Mouse (Mus musculus) CH12.LX (cell line): ENCODE data around the gene Tgfbr3. TPM values are rescaled to one million over a fixed set of nuclear protein-coding genes. Genes with fewer than 3 reads are reported as not detected.

Experiments used
- DNase-seq: peaks from one replicate; pipeline ENCODE4 v3.0.0-alpha.2; 2013; ENCODE audit errors: extremely low read depth
- H3K27ac ChIP-seq: 2 replicates; pipeline ENCODE4 v1.5.1; 2012; ENCODE audit warnings: low read depth, mild to moderate bottlenecking, control low read depth, moderate library complexity; ENCODE audit not compliant: insufficient read depth
- H3K27me3 ChIP-seq: replicated peaks from 2 replicates; pipeline ENCODE3; 2012; ENCODE audit warnings: inconsistent platforms
- H3K36me3 ChIP-seq, 2 experiments: replicated peaks in 1 of 2; 2 replicates each; pipeline versions ENCODE3 to v1.6.1; 2012; ENCODE audit warnings: inconsistent platforms in 1 of 2, low read length in 1 of 2, mild to moderate bottlenecking in 1 of 2, mixed read lengths in 1 of 2, moderate library complexity in 1 of 2; ENCODE audit not compliant: control insufficient read depth in 1 of 2, insufficient read depth in 1 of 2
- H3K4me1 ChIP-seq, 2 experiments: 2 replicates each; pipeline ENCODE4 v1.6.1; 2012; ENCODE audit warnings: inconsistent platforms in 1 of 2, moderate library complexity in 1 of 2; ENCODE audit not compliant: insufficient read depth in 2 of 2, control insufficient read depth in 1 of 2
- H3K4me2 ChIP-seq: 2 replicates; pipeline ENCODE4 v1.6.1; 2012; ENCODE audit warnings: low read depth, mild to moderate bottlenecking, control low read depth; ENCODE audit not compliant: poor library complexity, insufficient read depth, severe bottlenecking
- H3K4me3 ChIP-seq, 3 experiments: fragments of 150-350 bp in 1 of 3; sonication (generic) in 1 of 3; replicated peaks in 1 of 3; 2 replicates each; pipeline versions ENCODE3 to v1.5.1; 2011 to 2012; ENCODE audit warnings: low read depth in 2 of 3, low read length in 2 of 3, mild to moderate bottlenecking in 2 of 3, moderate library complexity in 2 of 3, control low read depth in 1 of 3, improper control_type of control experiment in 1 of 3, inconsistent platforms in 1 of 3, mixed read lengths in 1 of 3; ENCODE audit not compliant: poor library complexity in 1 of 3
- H3K79me2 ChIP-seq: replicated peaks from 2 replicates; pipeline ENCODE4 v1.6.1; 2012; ENCODE audit warnings: mild to moderate bottlenecking, moderate library complexity; ENCODE audit not compliant: control insufficient read depth, poor library complexity, insufficient read depth, severe bottlenecking; ENCODE audit errors: extremely low read depth
- H3K9ac ChIP-seq: 2 replicates; pipeline ENCODE4 v1.6.1; 2012; ENCODE audit warnings: low read depth, mild to moderate bottlenecking, control low read depth, moderate library complexity; ENCODE audit not compliant: insufficient read depth
- H3K9me3 ChIP-seq: replicated peaks from 2 replicates; pipeline ENCODE3; 2012; ENCODE audit warnings: low read length, inconsistent platforms, mixed read lengths
- BHLHE40 ChIP-seq: IDR thresholded peaks from 2 replicates; pipeline ENCODE4 v1.6.1; 2011; ENCODE audit warnings: mild to moderate bottlenecking, low read depth, low read length, improper control_type of control experiment
- CHD2 ChIP-seq: IDR thresholded peaks from 2 replicates; pipeline ENCODE4 v1.6.1; 2011; ENCODE audit warnings: low read length, improper control_type of control experiment
- E2F4 ChIP-seq: IDR thresholded peaks from 2 replicates; pipeline ENCODE4 v1.6.1; 2011; ENCODE audit warnings: low read depth, low read length, improper control_type of control experiment; ENCODE audit not compliant: insufficient replicate concordance
- ELF1 ChIP-seq: IDR thresholded peaks from 2 replicates; pipeline ENCODE4 v1.6.1; 2014; ENCODE audit warnings: low read depth, mild to moderate bottlenecking, inconsistent platforms, low read length, improper control_type of control experiment
- EP300 ChIP-seq: IDR thresholded peaks from 2 replicates; pipeline ENCODE4 v1.6.1; 2011; ENCODE audit warnings: low read length, improper control_type of control experiment
- ETS1 ChIP-seq: conservative IDR thresholded peaks from 2 replicates; pipeline ENCODE4 v1.6.1; 2012; ENCODE audit warnings: low read depth, mild to moderate bottlenecking, inconsistent platforms, low read length, improper control_type of control experiment, moderate library complexity
- IRF4 ChIP-seq: IDR thresholded peaks from 2 replicates; pipeline ENCODE4 v1.6.1; 2014; ENCODE audit warnings: low read depth, mild to moderate bottlenecking, inconsistent platforms, low read length, improper control_type of control experiment
- JUN ChIP-seq: IDR thresholded peaks from 2 replicates; pipeline ENCODE4 v1.6.1; 2011; ENCODE audit warnings: low read depth, mild to moderate bottlenecking, low read length, improper control_type of control experiment, moderate library complexity; ENCODE audit not compliant: insufficient read depth
- JUND ChIP-seq: conservative IDR thresholded peaks from 2 replicates; pipeline ENCODE4 v1.6.1; 2011; ENCODE audit warnings: low read depth, low read length, improper control_type of control experiment
- MAFK ChIP-seq: IDR thresholded peaks from 2 replicates; pipeline ENCODE4 v1.6.1; 2011; ENCODE audit warnings: low read length, improper control_type of control experiment; ENCODE audit not compliant: insufficient replicate concordance
- MAX ChIP-seq: IDR thresholded peaks from 2 replicates; pipeline ENCODE4 v1.6.1; 2011; ENCODE audit warnings: low read length, improper control_type of control experiment
- MAZ ChIP-seq: IDR thresholded peaks from 2 replicates; pipeline ENCODE4 v1.6.1; 2012; ENCODE audit warnings: low read depth, mild to moderate bottlenecking, inconsistent platforms, low read length, improper control_type of control experiment, moderate library complexity
- RCOR1 ChIP-seq: conservative IDR thresholded peaks from 2 replicates; pipeline ENCODE4 v1.6.1; 2012; ENCODE audit warnings: low read depth, mild to moderate bottlenecking, inconsistent platforms, low read length, improper control_type of control experiment
- USF1 ChIP-seq: IDR thresholded peaks from 2 replicates; pipeline ENCODE4 v1.6.1; 2014; ENCODE audit warnings: low read depth, mild to moderate bottlenecking, inconsistent platforms, low read length, improper control_type of control experiment
- ZKSCAN1 ChIP-seq: IDR thresholded peaks from 2 replicates; pipeline ENCODE4 v1.6.1; 2012; ENCODE audit warnings: low read depth, inconsistent platforms, low read length, improper control_type of control experiment, borderline replicate concordance
- dilution Hi-C: fragments of 300-500 bp; cut with MboI; formaldehyde crosslinking; loops from 2 replicates; pipeline ENCODE4 v1.14.3; 2020; ENCODE audit warnings: low sequenced_read_pairs; ENCODE audit not compliant: extremely low pct_unique_long_range_greater_than_20kb, extremely low pct_ligation_motif_present
- in situ Hi-C: fragments of 300-500 bp; cut with MboI; formaldehyde crosslinking; loops from 3 replicates; pipeline ENCODE4 v1.14.3; 2019; ENCODE audit warnings: low sequenced_read_pairs, low pct_ligation_motif_present, low pct_unique_long_range_greater_than_20kb, mixed read lengths
- polyA plus RNA-seq: library from polyadenylated mRNA; unstranded; fragments of >175 nt; gene quantifications from 2 replicates; pipeline ENCODE4 v1.2.1, GENCODE M21; 2012; ENCODE audit warnings: low read depth; ENCODE audit not compliant: insufficient read length
- total RNA-seq, 2 experiments: library from RNA; depleted of rRNA; stranded (reverse); fragments of 300-350 nt in 1 of 2; fragments of >200 nt in 1 of 2; gene quantifications; 2 replicates each; pipeline ENCODE4 v1.2.3; 2012 to 2014

Gene Tgfbr3
- total and polyA plus RNA-seq, 3 experiments: 0.13 to 0.46 (median 0.30) TPM

DNA sequence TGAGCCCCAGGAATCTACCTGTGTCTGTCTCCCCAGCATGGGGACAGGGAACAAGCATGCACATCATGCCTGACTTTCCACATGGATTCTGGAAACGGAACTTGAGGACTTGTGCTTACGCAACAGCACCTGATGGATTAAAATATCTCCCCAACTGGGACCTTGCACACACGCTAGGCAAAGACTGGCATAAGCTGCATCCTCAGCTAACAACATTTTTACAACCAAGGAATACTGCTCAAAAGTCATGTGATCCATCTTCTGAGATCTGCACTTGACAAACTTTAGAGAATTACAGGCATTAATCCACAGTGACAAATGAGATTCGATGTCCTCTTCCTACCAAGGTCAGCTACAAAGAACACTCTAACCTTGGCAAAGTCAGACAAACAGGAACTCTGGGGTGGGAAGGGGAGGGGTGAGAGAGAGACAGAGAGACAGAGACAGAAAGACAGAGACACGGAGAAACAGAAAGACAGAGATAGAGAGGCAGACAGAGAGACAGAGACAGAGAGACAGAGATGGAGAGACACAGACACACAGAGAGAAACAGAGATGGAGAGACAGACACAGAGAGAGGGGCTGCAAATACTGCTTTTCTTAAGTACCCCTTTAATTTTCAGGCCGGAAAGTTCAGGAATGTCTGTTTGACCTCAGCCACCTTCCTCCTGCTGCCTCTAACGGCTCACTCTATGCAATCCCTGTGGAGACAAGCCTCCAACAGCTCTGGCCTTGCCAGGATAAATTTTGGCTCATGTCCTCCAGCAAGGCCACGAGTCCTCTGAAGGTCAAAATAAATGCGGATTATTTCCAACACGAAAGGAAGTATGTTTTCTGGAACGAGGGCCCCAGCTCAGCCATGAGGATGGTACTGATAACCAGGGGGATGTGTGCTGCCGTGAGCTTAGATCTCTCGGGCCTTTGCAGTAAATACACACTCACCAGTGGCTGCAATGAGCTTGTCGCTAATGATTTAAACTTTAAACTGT, 55.8 kb downstream of the Tgfbr3 start:
- no peaks in the 10 kb centered on the region for H3K79me2 ChIP-seq
- DNase-seq: no peak
- in situ Hi-C loops: no loop called here
- H3K27me3 ChIP-seq: no peaks in the 10 kb centered on the region
- dilution Hi-C loops: no loop called here
- H3K36me3 ChIP-seq: no peaks in the 10 kb centered on the region
- H3K9me3 ChIP-seq: no peaks in the 10 kb centered on the region
- no peak overlapping the region for H3K27ac ChIP-seq
- TF ChIP-seq RCOR1: no peak
- peaks cover 8% of the 10 kb centered on the region in 2 experiments for H3K4me1 ChIP-seq
- H3K9ac ChIP-seq: no peak overlapping the region
- no peak overlapping the region for H3K4me2 ChIP-seq
- H3K4me3 ChIP-seq: no peak overlapping the region

- no peak overlapping the region for H3K4me3 ChIP-seq
- TF ChIP-seq ETS1 (no peak), ELF1 (no peak), CHD2 (no peak), JUN (no peak), BHLHE40 (no peak), RCOR1 (no peak), ZKSCAN1 (no peak), JUND (no peak)
- no peaks in the 10 kb centered on the region for H3K79me2 ChIP-seq
- no peaks in the 10 kb centered on the region for H3K9me3 ChIP-seq
- H3K27me3 ChIP-seq: no peaks in the 10 kb centered on the region
- no peak overlapping the region for H3K4me2 ChIP-seq
- H3K36me3 ChIP-seq: no peaks in the 10 kb centered on the region
- dilution Hi-C loops (no loop called here), in situ Hi-C loops (no loop called here)
- H3K4me1 ChIP-seq: peaks cover 6% of the 10 kb centered on the region in 2 experiments; a peak in 3 of 4 replicates
- no peak overlapping the region for H3K27ac ChIP-seq
- no peak overlapping the region for H3K9ac ChIP-seq
- no peak for DNase-seq
Observed at GRCm38 (mm10) chr5:107230189-107230588, 59.2 kb downstream of the Tgfbr3 start.

DNA sequence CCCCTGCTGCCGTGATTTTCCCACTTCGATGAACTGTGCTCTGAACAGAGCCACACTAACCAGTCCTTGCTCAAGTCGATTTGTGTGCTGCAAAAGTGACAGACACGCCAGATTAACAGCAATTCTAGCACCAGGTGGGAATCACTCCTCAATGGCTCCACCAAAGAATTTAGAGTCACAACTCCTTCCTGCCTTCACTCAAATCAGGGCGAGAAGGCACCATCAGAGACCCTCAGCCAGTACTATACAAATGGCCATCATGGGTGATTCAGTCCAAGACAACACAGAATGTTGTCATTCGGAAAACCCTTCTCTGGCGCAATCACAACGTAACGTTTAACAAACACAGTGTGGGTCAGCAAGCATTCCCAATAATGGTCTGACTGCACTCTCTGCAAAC, 60.4 kb downstream of the Tgfbr3 start:
- Histone ChIP-seq H3K4me1 (peaks cover 2 to 14% of the 10 kb centered on the region in 2 experiments; a peak in 2 of 4 replicates), H3K9me3 (no peaks in the 10 kb centered on the region), H3K27me3 (no peaks in the 10 kb centered on the region), H3K4me3 (no peak overlapping the region), H3K4me2 (no peak overlapping the region), H3K9ac (no peak overlapping the region), H3K27ac (no peak overlapping the region)
- dilution Hi-C loops: no loop called here
- no peak for TF ChIP-seq IRF4
- TF ChIP-seq MAZ: no peak
- TF ChIP-seq MAX: no peak
- no peak for TF ChIP-seq E2F4
- no peak for TF ChIP-seq MAFK
- no peak for TF ChIP-seq EP300
- TF ChIP-seq USF1: no peak
- TF ChIP-seq JUN: no peak
- TF ChIP-seq, all 38 proteins: peak for 0
- Histone ChIP-seq H3K36me3 (no peaks in the 10 kb centered on the region), H3K79me2 (no peaks in the 10 kb centered on the region)
- DNase-seq: no peak
- in situ Hi-C loops: no loop called here
